9 mouse cellular contexts compared by ENCODE assay signal in genomic region chr8:126668657-126669025, GRCm38 (mm10).
DNase-seq lines count a peak whose midpoint lies in the region; ATAC-seq lines count a peak whose summit lies in the region.
"Had no signal": no experiment of that assay in that cellular context is flagged by ENCODE, and none has a peak within 500 bp of the region (broad histone marks: within the 10 kb centered on the region; RNA-seq: fewer than 3 reads in every experiment).

No protein-coding gene starts in this region.

- H3K4me2 ChIP-seq in kidney, embryonic 15.5 days = no peak overlapping the region
- H3K4me2 ChIP-seq in forebrain, embryonic 16.5 days (ENCODE audit: low read length) = no peak overlapping the region
- no peak overlapping the region for H3K4me2 ChIP-seq in limb, embryonic 12.5 days

- no peak for DNase-seq in kidney, postnatal 10 days
- no peak for DNase-seq in embryonic facial prominence, embryonic 10.5 days (ENCODE audit: low spot score)
- no peak for DNase-seq in ovary, postnatal 36 days (ENCODE audit: low spot score)
- DNase-seq in urinary bladder, postnatal 36 days (ENCODE audit: low spot score in 2 of 2) = no peak
- DNase-seq in urinary bladder, adult 18-20 months (ENCODE audit: low spot score in 2 of 2) = no peak

- H3K4me1 ChIP-seq in kidney, embryonic 15.5 days = peaks cover 56% of the 10 kb centered on the region
- peaks cover 64% of the 10 kb centered on the region for H3K4me1 ChIP-seq in embryonic facial prominence, embryonic 10.5 days
- peaks cover 51% of the 10 kb centered on the region for H3K4me1 ChIP-seq in forebrain, embryonic 16.5 days (replicated peaks; ENCODE audit: control insufficient read depth, insufficient read depth, low read length)
- peaks cover 58% of the 10 kb centered on the region for H3K4me1 ChIP-seq in limb, embryonic 12.5 days (replicated peaks)

- H3K36me3 ChIP-seq in kidney, embryonic 15.5 days = no peaks in the 10 kb centered on the region
- no peaks in the 10 kb centered on the region for H3K36me3 ChIP-seq in embryonic facial prominence, embryonic 10.5 days (replicated peaks)
- H3K36me3 ChIP-seq in forebrain, embryonic 16.5 days (ENCODE audit: control insufficient read depth, insufficient read depth) = no peaks in the 10 kb centered on the region
- no peaks in the 10 kb centered on the region for H3K36me3 ChIP-seq in limb, embryonic 12.5 days

- peak overlapping the region; percentile 98 for H3K27ac ChIP-seq in kidney, embryonic 15.5 days
- peak overlapping the region; percentile 90 for H3K27ac ChIP-seq in embryonic facial prominence, embryonic 10.5 days (replicated peaks)
- H3K27ac ChIP-seq in forebrain, embryonic 16.5 days (ENCODE audit: low read length) = peak overlapping the region; percentile 99
- peak overlapping the region; percentile 99 for H3K27ac ChIP-seq in limb, embryonic 12.5 days

- ATAC-seq in kidney, embryonic 15.5 days (replicated peaks; ENCODE audit: low FRiP score) = no peak
- no peak for ATAC-seq in forebrain, embryonic 16.5 days
- ATAC-seq in limb, embryonic 12.5 days (ENCODE audit: insufficient number of reproducible peaks, insufficient read depth, low FRiP score, low TSS enrichment, low read depth) = no peak

- WGBS in kidney, embryonic 15.5 days = 73% methylated on average over 5 of the region's 5 CpGs
- WGBS in embryonic facial prominence, embryonic 10.5 days = 75% methylated on average over 5 of the region's 5 CpGs
- WGBS in forebrain, embryonic 16.5 days = 54% methylated on average over 5 of the region's 5 CpGs
- 74% methylated on average over 5 of the region's 5 CpGs for WGBS in limb, embryonic 12.5 days

- no peak overlapping the region for H3K4me3 ChIP-seq in kidney, embryonic 15.5 days (replicated peaks)
- no peak overlapping the region for H3K4me3 ChIP-seq in embryonic facial prominence, embryonic 10.5 days
- no peak overlapping the region for H3K4me3 ChIP-seq in forebrain, embryonic 16.5 days (replicated peaks; ENCODE audit: low read length)
- no peak overlapping the region for H3K4me3 ChIP-seq in limb, embryonic 12.5 days (replicated peaks)
- H3K4me3 ChIP-seq: myocyte had no signal

- no peak overlapping the region for H3K9ac ChIP-seq in kidney, embryonic 15.5 days
- H3K9ac ChIP-seq in forebrain, embryonic 16.5 days (replicated peaks; ENCODE audit: low read depth, low read length) = peak overlapping the region; percentile 35
- H3K9ac ChIP-seq in limb, embryonic 12.5 days (replicated peaks) = no peak overlapping the region

- no peaks in the 10 kb centered on the region for H3K9me3 ChIP-seq in kidney, embryonic 15.5 days (replicated peaks)
- H3K9me3 ChIP-seq in embryonic facial prominence, embryonic 10.5 days = no peaks in the 10 kb centered on the region
- no peaks in the 10 kb centered on the region for H3K9me3 ChIP-seq in forebrain, embryonic 16.5 days (ENCODE audit: control insufficient read depth, low read length)
- no peaks in the 10 kb centered on the region for H3K9me3 ChIP-seq in limb, embryonic 12.5 days

- H3K27me3 ChIP-seq in kidney, embryonic 15.5 days = no peaks in the 10 kb centered on the region
- 0 out of 2 replicates have a peak, but pooled peaks cover 8% of the 10 kb centered on the region for H3K27me3 ChIP-seq in embryonic facial prominence, embryonic 10.5 days (replicated peaks; ENCODE audit: low read depth, poor library complexity, severe bottlenecking)
- no peaks in the 10 kb centered on the region for H3K27me3 ChIP-seq in forebrain, embryonic 16.5 days (replicated peaks; ENCODE audit: control insufficient read depth, insufficient read depth, low read length)
- H3K27me3 ChIP-seq in limb, embryonic 12.5 days = no peaks in the 10 kb centered on the region
